Mouse (Mus musculus) NIH3T3 (cell line): Measurements from ENCODE around the gene Cdkn2aipnl.
A peak's percentile ranks its signal among the peaks of the same experiment; 100 is the strongest.

Source experiments
- DNase-seq: peaks from one replicate; pipeline ENCODE4 v3.0.0-alpha.2; 2012; ENCODE audit warnings: low read depth

Gene Cdkn2aipnl

GRCm38 (mm10) chr11:51967443-51968401 is at the start of gene Cdkn2aipnl:
TSS of gene Cdkn2aipnl (plus strand) at chr11:51967661.
- DNase-seq, result peak; percentile 98

DNA sequence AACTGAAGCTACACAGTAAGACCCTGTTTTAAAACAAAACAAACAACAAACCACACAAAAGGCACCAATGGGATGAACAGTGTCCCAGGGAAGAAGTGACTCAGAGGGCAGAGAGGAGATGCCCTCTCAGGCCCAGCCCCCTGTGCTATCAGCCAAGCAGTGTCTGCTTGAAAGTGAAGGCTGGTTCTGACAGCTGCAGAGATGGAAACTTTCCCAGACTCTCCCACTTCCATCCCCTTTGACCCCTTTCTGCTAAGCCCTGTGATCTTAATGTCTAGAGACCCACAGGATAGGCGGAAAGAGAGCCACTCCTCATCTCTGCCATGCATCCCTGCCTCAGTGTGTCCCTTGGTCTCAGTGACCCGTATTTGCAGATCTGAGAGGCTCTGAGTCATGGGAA is 49.5 kb upstream of the Cdkn2aipnl start:
- DNase-seq, result peak; percentile 41

GRCm38 (mm10) chr11:51918576-51918975 is 48.9 kb upstream of the Cdkn2aipnl start:
- DNase-seq, result no peak

DNA sequence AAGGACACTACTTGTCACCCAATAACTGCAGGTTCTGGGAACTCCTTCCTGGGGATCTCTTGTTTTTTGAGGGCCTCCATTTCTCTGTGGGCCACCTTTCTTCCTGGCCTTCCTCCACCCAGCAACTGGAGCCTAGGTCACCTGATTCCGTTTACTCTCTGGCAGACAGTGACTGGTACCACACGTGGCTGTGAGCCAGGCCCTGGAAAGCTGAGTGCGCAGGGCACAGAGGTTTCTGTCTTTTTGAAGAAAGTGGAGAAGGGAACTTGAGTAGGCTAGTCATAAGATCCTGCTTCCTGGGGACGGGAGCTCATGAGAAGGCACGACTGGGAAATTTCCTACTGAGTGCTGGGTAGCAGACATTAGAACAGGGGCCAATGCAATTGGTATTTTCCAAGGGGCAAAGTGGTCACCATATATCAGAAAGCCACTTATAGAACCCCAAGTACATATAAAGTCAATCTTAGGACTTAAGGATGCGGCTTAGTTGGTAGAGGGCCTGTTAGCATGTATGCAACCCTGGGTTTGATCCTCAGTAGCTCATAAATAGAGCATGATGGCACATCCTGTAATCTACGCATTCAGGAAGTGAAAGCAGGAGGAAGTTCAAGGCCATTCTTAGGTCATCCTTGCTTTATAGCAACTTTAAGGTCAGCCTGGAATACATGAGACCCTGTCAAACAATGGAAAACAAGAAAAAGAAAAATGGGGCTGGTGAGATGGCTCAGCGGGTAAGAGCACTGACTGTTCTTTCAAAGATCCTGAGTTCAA is 45.9 kb upstream of the Cdkn2aipnl start:
- no peak for DNase-seq

DNA sequence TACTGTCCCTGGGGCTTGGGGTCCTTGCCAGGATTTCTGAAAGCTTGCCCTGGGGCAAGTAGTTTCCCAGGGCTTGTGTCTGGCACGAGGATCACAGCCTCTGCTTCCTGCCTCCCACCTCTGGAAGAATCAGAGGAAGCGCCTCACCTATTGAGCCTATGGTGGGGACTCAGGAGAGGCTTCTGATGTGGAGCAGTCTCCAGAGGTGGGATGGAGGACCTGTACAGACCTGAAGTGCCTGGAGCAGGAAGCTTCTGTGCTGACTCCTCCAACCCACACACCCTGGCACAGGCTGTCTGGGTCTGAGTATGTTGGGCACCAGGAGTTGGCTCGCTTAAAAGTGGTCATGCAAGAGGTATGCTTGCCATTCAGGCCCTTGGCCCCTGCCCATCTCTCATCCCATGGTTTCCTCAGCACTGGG is 45.0 kb upstream of the Cdkn2aipnl start:
- peak; percentile 57 for DNase-seq

DNA sequence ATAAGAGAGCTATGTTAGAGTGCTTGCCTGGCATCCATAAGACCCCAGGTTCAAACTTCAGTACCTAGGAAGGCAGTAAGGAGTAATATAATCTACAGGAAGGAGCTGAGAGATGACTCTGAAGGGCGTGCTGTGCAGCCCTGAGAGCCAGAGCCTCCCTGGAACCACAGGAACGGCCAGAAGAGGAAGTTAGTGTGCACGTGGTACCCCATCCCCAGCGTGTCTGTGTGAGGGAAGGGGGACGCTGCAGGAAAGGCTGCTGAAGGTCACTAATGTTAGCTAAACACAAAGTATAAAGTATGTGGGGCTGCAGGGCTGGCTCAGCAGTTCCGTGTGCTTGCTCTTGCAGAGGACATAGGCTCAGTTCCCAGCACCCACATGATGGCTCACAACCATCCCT is 41.9 kb upstream of the Cdkn2aipnl start:
- DNase-seq, result no peak

- DNase-seq, result no peak
Observed at GRCm38 (mm10) chr11:51926385-51926784, 41.1 kb upstream of the Cdkn2aipnl start.

GRCm38 (mm10) chr11:51927106-51927505 is 40.4 kb upstream of the Cdkn2aipnl start:
- no peak for DNase-seq

DNA sequence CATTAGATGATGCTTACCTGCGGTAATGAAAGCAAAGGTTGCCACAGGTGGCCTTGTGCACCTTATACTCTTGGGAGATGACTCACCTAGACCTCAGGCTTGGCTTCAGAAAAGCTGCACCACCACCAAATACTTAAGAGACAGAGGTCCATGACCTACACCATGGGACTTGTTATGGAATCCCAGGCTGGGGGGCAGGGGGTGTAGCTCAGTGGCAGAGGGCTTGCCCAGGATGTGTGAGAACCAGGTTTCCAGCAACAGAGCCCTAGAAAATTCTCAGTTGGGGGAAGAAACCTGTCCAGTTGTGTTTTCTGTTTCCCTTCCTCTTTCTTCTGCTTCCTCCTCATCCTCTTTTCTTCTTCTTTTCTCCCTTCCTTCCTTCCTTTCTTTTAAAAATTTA is 36.3 kb upstream of the Cdkn2aipnl start:
- DNase-seq, result no peak

DNA sequence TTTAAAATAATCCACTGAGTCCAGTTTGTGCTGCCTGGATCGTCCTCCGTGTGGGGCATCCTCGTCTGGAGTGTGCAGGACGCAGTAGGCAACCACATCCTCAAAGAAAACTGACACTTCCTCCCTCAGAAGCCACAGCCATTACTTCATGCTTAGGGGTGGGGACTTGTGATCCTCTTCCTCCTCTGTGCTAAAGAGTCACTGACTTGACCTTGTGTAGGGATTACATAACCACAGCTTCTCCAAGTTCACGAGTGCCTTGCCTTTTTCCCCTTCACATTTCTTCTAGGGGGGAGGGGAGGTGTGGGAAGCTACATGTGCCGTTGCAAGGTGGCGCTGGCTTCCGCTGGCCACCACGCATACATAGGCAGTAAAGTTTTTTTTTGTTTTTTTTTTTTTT is 35.7 kb upstream of the Cdkn2aipnl start:
- no peak for DNase-seq

DNA sequence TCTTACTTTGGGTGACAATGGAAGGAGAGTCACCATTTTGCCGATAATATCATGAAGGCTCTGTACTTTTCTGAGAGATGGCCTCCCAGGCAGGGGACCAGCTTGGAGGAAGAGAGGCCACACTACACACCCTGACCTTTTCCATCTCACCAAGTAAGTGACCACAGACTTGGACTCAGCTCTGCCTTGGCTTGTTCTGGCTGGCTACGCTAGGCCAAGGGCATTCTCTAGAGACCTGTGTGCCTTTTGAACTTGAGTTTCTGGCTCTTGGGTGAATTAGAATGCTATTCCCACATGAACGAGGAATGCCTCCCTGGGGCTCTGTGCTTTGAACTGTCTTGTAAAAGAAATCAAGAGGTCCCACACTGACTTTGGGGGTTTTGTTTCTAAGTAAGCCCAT is 33.2 kb upstream of the Cdkn2aipnl start:
- no peak for DNase-seq

- DNase-seq, result no peak
Observed at GRCm38 (mm10) chr11:51935636-51936434, 31.6 kb upstream of the Cdkn2aipnl start.

DNA sequence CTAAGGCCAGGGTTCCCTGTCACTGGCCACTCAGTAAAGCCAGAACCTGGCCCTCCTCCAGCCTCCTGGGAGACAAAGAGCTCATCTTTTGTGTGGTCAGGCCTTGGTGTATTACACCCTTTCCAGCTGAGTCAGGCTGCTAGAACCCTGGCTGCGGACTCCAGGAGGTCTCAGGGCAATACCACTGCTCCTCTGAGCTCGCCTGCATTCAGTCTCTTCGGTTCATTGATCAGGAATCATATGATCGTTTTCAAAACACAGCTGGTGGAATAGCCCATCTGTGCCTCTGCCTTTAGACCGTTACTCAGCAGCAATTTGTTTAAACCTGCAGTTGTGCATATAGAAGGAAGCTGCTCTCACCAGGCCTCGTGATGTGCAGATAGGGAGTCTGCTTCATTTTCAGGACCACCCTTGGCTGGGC is 30.1 kb upstream of the Cdkn2aipnl start:
- no peak for DNase-seq

DNA sequence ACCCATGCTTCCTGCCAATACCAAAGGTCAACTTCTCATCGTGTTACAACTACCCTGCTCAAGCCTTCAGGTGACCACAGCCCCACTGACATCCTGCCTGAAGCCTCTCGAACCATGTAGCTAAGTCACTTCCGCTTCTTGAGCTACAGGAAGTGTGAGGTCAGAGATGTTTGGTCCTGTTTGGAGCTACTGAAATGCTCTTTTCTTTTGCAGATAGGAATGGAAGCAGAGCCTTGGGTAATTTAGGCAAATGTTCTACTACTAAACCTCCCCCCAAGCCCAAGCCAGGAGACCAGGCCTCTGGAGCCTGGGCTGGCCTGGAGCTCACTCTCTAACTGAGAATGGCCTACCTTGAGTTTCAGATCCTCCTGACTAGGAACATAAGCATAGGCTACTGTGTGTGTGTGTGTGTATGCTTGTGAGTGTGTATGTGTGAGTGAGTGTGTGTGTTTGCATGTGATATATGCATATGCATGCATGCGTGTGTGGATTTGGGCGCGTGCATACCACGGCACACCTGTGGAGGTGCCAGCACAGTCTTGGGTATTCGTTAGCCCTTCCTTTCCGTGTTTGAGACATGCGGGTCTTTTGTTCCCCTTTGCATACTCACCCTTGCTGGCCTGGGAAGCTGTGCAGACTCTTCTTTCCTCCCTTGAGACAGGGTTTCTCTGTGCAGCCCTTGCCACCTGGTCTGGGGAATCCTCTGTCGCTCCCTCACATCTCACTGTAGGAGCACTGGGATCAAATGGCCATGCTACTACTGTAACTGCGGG is 28.5 kb upstream of the Cdkn2aipnl start:
- no peak for DNase-seq

DNA sequence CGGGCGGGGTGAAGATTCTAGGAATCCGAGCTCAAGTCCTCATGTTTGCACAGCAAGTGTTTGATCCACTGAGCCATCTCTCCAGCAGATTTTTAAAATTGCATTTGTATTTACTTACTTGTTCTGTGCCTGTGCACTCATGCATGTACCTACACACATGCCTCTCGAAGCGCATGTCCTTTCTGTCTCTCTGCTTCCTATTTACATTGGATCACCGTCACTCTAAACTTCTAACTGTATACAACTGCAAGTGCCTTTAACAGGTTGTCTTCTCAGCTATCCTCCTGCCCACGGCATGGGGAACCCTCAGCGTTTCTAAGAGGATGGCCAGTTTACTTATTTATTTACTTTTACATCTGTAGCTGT is 27.9 kb upstream of the Cdkn2aipnl start:
- DNase-seq, result no peak

DNA sequence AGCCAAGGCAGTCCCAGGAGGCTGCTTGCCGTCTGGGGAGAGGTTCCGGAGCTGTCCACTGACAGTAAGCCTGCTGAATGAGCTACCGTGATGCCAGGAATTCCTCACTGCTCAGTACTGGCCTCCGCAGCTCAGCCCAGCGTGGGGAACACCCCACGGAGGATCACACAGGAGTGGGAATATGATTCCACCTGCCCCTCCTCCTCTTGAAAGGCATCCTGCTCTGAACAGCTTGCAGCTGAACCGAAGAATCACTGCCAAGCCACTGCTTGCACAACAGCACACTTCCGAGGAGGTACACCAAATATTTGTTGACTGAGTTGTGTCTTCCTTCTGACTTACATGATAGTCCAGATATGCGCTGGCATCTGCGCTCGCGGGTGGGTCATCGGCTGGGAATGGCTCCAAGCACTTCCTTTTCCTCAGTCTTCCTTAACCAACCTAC is 26.9 kb upstream of the Cdkn2aipnl start:
- DNase-seq, result peak; percentile 90

GRCm38 (mm10) chr11:51942602-51943499 is 24.6 kb upstream of the Cdkn2aipnl start:
- DNase-seq, result peak; percentile 82

- DNase-seq, result no peak
Observed at GRCm38 (mm10) chr11:51943500-51943841, 24.0 kb upstream of the Cdkn2aipnl start.

DNA sequence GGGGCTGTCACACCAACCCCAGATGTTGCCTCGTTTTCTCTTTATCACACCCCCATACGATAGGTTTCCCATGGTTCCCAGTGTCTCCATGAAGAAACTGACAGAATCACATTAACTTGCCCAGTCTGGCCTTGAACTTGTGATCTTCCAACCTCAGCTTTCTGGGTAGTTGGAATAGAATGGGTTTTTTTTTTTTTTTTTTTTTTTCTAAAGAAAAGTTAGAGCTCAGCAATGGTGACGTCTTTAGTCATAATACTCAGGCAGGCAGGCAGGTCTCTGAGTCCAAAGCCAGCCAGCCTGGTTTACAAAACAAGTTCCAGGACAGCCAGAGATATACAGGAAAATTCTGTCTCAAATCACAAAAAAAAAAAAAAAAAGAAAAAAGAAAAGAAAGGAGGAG is 23.2 kb upstream of the Cdkn2aipnl start:
- no peak for DNase-seq

- peak; percentile 87 for DNase-seq
Observed at GRCm38 (mm10) chr11:51945548-51945947, 21.9 kb upstream of the Cdkn2aipnl start.
